ENCODE assay signal across 23 mouse cellular contexts in the genomic region with DNA sequence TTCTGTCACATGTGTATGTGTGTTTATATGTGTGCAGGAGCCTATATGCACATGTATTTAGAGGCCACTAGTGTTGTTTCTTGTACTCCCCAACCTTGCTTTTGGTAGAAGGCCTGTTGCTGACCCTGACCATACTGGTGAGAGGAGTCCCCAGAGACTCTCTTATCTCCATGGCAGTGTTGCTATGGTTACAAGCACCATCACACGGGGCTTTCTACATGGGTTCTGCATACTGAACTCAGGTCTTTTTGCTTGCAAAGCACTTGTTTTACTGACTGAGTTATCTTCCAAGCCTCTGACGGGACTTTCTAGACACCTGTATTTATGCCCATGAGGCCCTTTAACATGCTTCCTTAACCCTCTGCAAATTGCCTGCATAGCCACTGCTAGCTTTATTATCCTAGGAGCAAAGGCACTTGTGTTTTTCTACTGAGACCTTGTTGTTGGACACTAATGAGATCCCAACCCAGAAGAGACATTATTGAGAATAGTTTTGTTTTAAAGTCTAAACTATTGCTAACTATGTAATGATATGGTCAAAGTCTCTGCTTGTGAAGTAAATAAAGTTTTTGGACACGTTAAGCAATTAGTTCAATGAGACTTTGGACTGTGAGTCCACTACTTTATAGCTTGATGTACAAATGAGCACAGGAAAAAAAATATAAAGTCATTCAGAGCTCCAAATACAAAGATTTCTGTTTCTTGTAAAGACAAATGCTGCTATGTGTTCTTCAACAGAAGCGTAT. TPM values are rescaled to one million over a fixed set of nuclear protein-coding genes. Genes with fewer than 3 reads are reported as not detected.
DNase-seq lines count a peak whose midpoint lies in the region; ATAC-seq and TF ChIP-seq lines count a peak whose summit lies in the region.
"Had no signal": no experiment of that assay in that cellular context is flagged by ENCODE, and none has a peak within 500 bp of the region (broad histone marks: within the 10 kb centered on the region; RNA-seq: fewer than 3 reads in every experiment).

No protein-coding gene starts in this region.

- WGBS in liver, embryonic 16.5 days (ENCODE audit: insufficient replicate concordance), result 44% methylated on average over 4 of the region's 4 CpGs
- 54% methylated on average over 4 of the region's 4 CpGs for WGBS in liver, embryonic 11.5 days

- no peak for DNase-seq in liver, embryonic 11.5 days (ENCODE audit: low spot score)
- peak; percentile 58 for DNase-seq in brain, embryonic 14.5 days (ENCODE audit: low read depth)
- peak; percentile 7 for DNase-seq in embryo, embryonic 9.5 days (ENCODE audit: extremely low spot score)
- peak; percentile 56 for DNase-seq in retina, embryonic 14.5 days (ENCODE audit: low spot score)
- no peak for DNase-seq in ovary, adult 18-20 months (ENCODE audit: low spot score)
- DNase-seq in urinary bladder, postnatal 4 days (ENCODE audit: low spot score in 2 of 2), result no peak
- DNase-seq: adrenal gland, adult 2 months; cerebellum, adult 11 months; cerebellum, postnatal 25 days; gastrocnemius, postnatal 10 days; heart, adult 18-20 months; kidney, adult 8-10 months; kidney, postnatal 25 days; layer of hippocampus, adult 9-11 months had no signal

- TF ChIP-seq POLR2A in brain, embryonic 14.5 days (IDR thresholded peaks at IDR 0.05; ENCODE audit: borderline replicate concordance, extremely low read depth, insufficient read depth, insufficient read length, poor library complexity, severe bottlenecking), result no peak

- peak overlapping the region; percentile 64 for H3K27ac ChIP-seq in liver, embryonic 16.5 days (ENCODE audit: low read length)
- H3K27ac ChIP-seq in liver, embryonic 11.5 days (ENCODE audit: low read depth, low read length), result no peak overlapping the region
- H3K27ac ChIP-seq: embryonic facial prominence, embryonic 13.5 days; heart, embryonic 15.5 days; hindbrain, embryonic 15.5 days; limb, embryonic 13.5 days; lung, embryonic 15.5 days; macrophage; neural tube, embryonic 12.5 days had no signal

- no peaks in the 10 kb centered on the region for H3K4me1 ChIP-seq in liver, embryonic 16.5 days (ENCODE audit: control insufficient read depth, low read depth, low read length)
- no peaks in the 10 kb centered on the region for H3K4me1 ChIP-seq in liver, embryonic 11.5 days (replicated peaks; ENCODE audit: control insufficient read depth, insufficient read depth, low read length)
- H3K4me1 ChIP-seq: embryonic facial prominence, embryonic 13.5 days; limb, embryonic 13.5 days; lung, embryonic 15.5 days; neural tube, embryonic 12.5 days had no signal

- no peaks in the 10 kb centered on the region for H3K36me3 ChIP-seq in liver, embryonic 16.5 days (ENCODE audit: control insufficient read depth, insufficient read depth)
- H3K36me3 ChIP-seq in liver, embryonic 11.5 days (ENCODE audit: control insufficient read depth, insufficient read depth, low read length), result no peaks in the 10 kb centered on the region
- H3K36me3 ChIP-seq: embryonic facial prominence, embryonic 13.5 days; G1E; heart, embryonic 15.5 days; hindbrain, embryonic 15.5 days; limb, embryonic 13.5 days; lung, embryonic 15.5 days; neural tube, embryonic 12.5 days had no signal

- peak; percentile 67; the same call in 1 of the 2 replicates for ATAC-seq in liver, embryonic 16.5 days (ENCODE audit: low read depth)
- ATAC-seq in liver, embryonic 11.5 days (replicated peaks; ENCODE audit: low FRiP score), result no peak

- no peak overlapping the region for H3K4me2 ChIP-seq in liver, embryonic 16.5 days (ENCODE audit: low read depth, low read length)
- no peak overlapping the region for H3K4me2 ChIP-seq in liver, embryonic 11.5 days
- H3K4me2 ChIP-seq: embryonic facial prominence, embryonic 13.5 days; heart, embryonic 15.5 days; hindbrain, embryonic 15.5 days; limb, embryonic 13.5 days; lung, embryonic 15.5 days; neural tube, embryonic 12.5 days had no signal

- no peak overlapping the region for H3K4me3 ChIP-seq in liver, embryonic 16.5 days (ENCODE audit: low read depth, low read length)
- H3K4me3 ChIP-seq in liver, embryonic 11.5 days (ENCODE audit: low read depth, low read length), result no peak overlapping the region
- H3K4me3 ChIP-seq: embryonic facial prominence, embryonic 13.5 days; heart, embryonic 15.5 days; hindbrain, embryonic 15.5 days; limb, embryonic 13.5 days; lung, embryonic 15.5 days; neural tube, embryonic 12.5 days had no signal

- no peak for TF ChIP-seq CTCF in brain, embryonic 14.5 days (IDR thresholded peaks at IDR 0.05; ENCODE audit: borderline replicate concordance, extremely low read depth, insufficient read depth, insufficient read length)

- no peaks in the 10 kb centered on the region for H3K9me3 ChIP-seq in liver, embryonic 16.5 days (replicated peaks; ENCODE audit: control insufficient read depth, low read length)
- no peaks in the 10 kb centered on the region for H3K9me3 ChIP-seq in liver, embryonic 11.5 days (ENCODE audit: control insufficient read depth, low read length)
- H3K9me3 ChIP-seq: embryonic facial prominence, embryonic 13.5 days; G1E; heart, embryonic 15.5 days; hindbrain, embryonic 15.5 days; limb, embryonic 13.5 days; lung, embryonic 15.5 days; neural tube, embryonic 12.5 days had no signal

- H3K27me3 ChIP-seq in liver, embryonic 16.5 days (ENCODE audit: control insufficient read depth, insufficient read depth, low read depth, low read length), result no peaks in the 10 kb centered on the region
- H3K27me3 ChIP-seq in liver, embryonic 11.5 days (replicated peaks; ENCODE audit: control insufficient read depth, insufficient read depth, low read length), result no peaks in the 10 kb centered on the region
- H3K27me3 ChIP-seq: embryonic facial prominence, embryonic 13.5 days; heart, embryonic 15.5 days; hindbrain, embryonic 15.5 days; limb, embryonic 13.5 days; lung, embryonic 15.5 days; neural tube, embryonic 12.5 days had no signal

- no peak overlapping the region for H3K9ac ChIP-seq in liver, embryonic 16.5 days (ENCODE audit: low read depth, low read length)
- H3K9ac ChIP-seq in liver, embryonic 11.5 days (ENCODE audit: low read depth, low read length), result no peak overlapping the region
- H3K9ac ChIP-seq: embryonic facial prominence, embryonic 13.5 days; heart, embryonic 15.5 days; hindbrain, embryonic 15.5 days; limb, embryonic 13.5 days; lung, embryonic 15.5 days; neural tube, embryonic 12.5 days had no signal

RNA-seq across cellular contexts. Expression of a gene that starts 39.9 kb away (rescaled TPM):
- 0.96 and 1.1 TPM in 2 replicates for polyA plus RNA-seq in liver, embryonic 16.5 days (2015; fragmentation: Nextera tagmentation; extraction: Ambion mirVana)
- 3.9 and 5.7 TPM in 2 replicates for polyA plus RNA-seq in liver, embryonic 11.5 days (2014; fragmentation: Nextera tagmentation; extraction: Ambion mirVana)
- polyA plus RNA-seq in brain, embryonic 14.5 days (2012; rRNA removed), result 10.7 and 13.3 TPM in 2 replicates
- polyA plus RNA-seq: G1E had no signal

RNA-seq across cellular contexts. Expression of a gene that starts 41.4 kb away (rescaled TPM):
- polyA plus RNA-seq in liver, embryonic 16.5 days (2015; fragmentation: Nextera tagmentation; extraction: Ambion mirVana), result 2.4 and 3.4 TPM in 2 replicates
- 10.1 and 12.4 TPM in 2 replicates for polyA plus RNA-seq in liver, embryonic 11.5 days (2014; fragmentation: Nextera tagmentation; extraction: Ambion mirVana)
- polyA plus RNA-seq in brain, embryonic 14.5 days (2012; rRNA removed), result 9.2 and 13.1 TPM in 2 replicates
- polyA plus RNA-seq: G1E had no signal

RNA-seq across cellular contexts. Expression of a gene that starts 41.9 kb away (rescaled TPM):
- polyA plus RNA-seq in liver, embryonic 16.5 days (2015; fragmentation: Nextera tagmentation; extraction: Ambion mirVana), result 970 and 1,131 TPM in 2 replicates
- polyA plus RNA-seq in liver, embryonic 11.5 days (2014; fragmentation: Nextera tagmentation; extraction: Ambion mirVana), result 8.7 and 10.6 TPM in 2 replicates
- 0.08 and 0.19 TPM in 2 replicates for polyA plus RNA-seq in brain, embryonic 14.5 days (2012; rRNA removed)
- polyA plus RNA-seq: G1E; limb, embryonic 13.5 days; macrophage; neural tube, embryonic 12.5 days had no signal

Comparison
In these comparisons a context has a peak if more than half of its experiments do, and no peak if none do; other contexts are left out.
1. RNA of a gene that starts 41.9 kb away (polyA plus RNA-seq): 970 to 1,131 TPM in liver, embryonic 16.5 days; 8.7 to 10.6 TPM in liver, embryonic 11.5 days and 0.08 to 0.19 TPM in brain, embryonic 14.5 days; every median in the first group is over 10 times any median in the second.
2. DNase-seq: peak in brain, embryonic 14.5 days (single experiment), embryo, embryonic 9.5 days (single experiment) and retina, embryonic 14.5 days (single experiment); none in liver, embryonic 11.5 days (single experiment), ovary, adult 18-20 months (single experiment) and urinary bladder, postnatal 4 days (0 of 2).